Mouse (Mus musculus) retina, adult 2 months (tissue): ENCODE results near the gene Mbnl2.

Experiments
- DNase-seq: peaks from one replicate; pipeline ENCODE4 v3.0.0-alpha.2; 2012; ENCODE audit warnings: low read depth, low spot score

Mbnl2 gene

GRCm38 (mm10) chr14:120274746-120275145 lies 723 bp upstream of the Mbnl2 start:
- no peak for DNase-seq

GRCm38 (mm10) chr14:120276343-120277080 lies 1.0 kb downstream of the Mbnl2 start:
- DNase-seq, result no peak

GRCm38 (mm10) chr14:120277081-120277656 lies 1.7 kb downstream of the Mbnl2 start:
- DNase-seq, result no peak

GRCm38 (mm10) chr14:120278290-120279244 lies 3.1 kb downstream of the Mbnl2 start:
- no peak for DNase-seq

- no peak for DNase-seq
Observed at GRCm38 (mm10) chr14:120280136-120280535, 4.7 kb downstream of the Mbnl2 start.

- no peak for DNase-seq
Observed at GRCm38 (mm10) chr14:120283787-120284186, 8.3 kb downstream of the Mbnl2 start.

GRCm38 (mm10) chr14:120284504-120284903 lies 9.0 kb downstream of the Mbnl2 start:
- no peak for DNase-seq

- DNase-seq, result no peak
Observed at GRCm38 (mm10) chr14:120287121-120287986, 11.9 kb downstream of the Mbnl2 start.

- DNase-seq, result no peak
Observed at GRCm38 (mm10) chr14:120287987-120288275, 12.5 kb downstream of the Mbnl2 start.

- DNase-seq, result no peak
Observed at GRCm38 (mm10) chr14:120288378-120289002, 13.0 kb downstream of the Mbnl2 start.

GRCm38 (mm10) chr14:120289065-120289464 lies 13.6 kb downstream of the Mbnl2 start:
- no peak for DNase-seq

GRCm38 (mm10) chr14:120289528-120289927 lies 14.1 kb downstream of the Mbnl2 start:
- no peak for DNase-seq

GRCm38 (mm10) chr14:120291226-120291757 lies 15.8 kb downstream of the Mbnl2 start:
- DNase-seq, result no peak

GRCm38 (mm10) chr14:120292133-120292532 lies 16.7 kb downstream of the Mbnl2 start:
- no peak for DNase-seq

- no peak for DNase-seq
Observed at GRCm38 (mm10) chr14:120292617-120293195, 17.2 kb downstream of the Mbnl2 start.

- no peak for DNase-seq
Observed at GRCm38 (mm10) chr14:120294480-120294879, 19.0 kb downstream of the Mbnl2 start.

GRCm38 (mm10) chr14:120295355-120296220 lies 20.1 kb downstream of the Mbnl2 start:
- DNase-seq, result no peak

GRCm38 (mm10) chr14:120296231-120297006 lies 20.9 kb downstream of the Mbnl2 start:
- DNase-seq, result no peak
